Mouse (Mus musculus): ENCODE measurements around the gene Gm10230. TPM values are rescaled to one million over a fixed set of nuclear protein-coding genes. Genes with fewer than 3 reads are reported as not detected.
"Not testable (repeated sequence)": the region's sequence is repeated elsewhere in the genome, so short reads cannot be mapped to it uniquely, and the experiment has no call there.

The Gm10230 gene
- not detected in 2 replicates for polyA plus RNA-seq (2012; rRNA removed)

GRCm38 (mm10) chrX:27494782-27495181 is at the start of gene Gm10230:
TSS of gene Gm10230 (minus strand) at chrX:27494882.
- not testable (repeated sequence) for H3K27me3 ChIP-seq (ENCODE audit: control insufficient read depth, insufficient read depth, low read length); H3K4me3 ChIP-seq (ENCODE audit: control insufficient read depth, insufficient read depth, low read length); H3K27ac ChIP-seq (ENCODE audit: control insufficient read depth, insufficient read depth, low read length); H3K4me1 ChIP-seq (replicated peaks; ENCODE audit: control insufficient read depth, insufficient read depth, low read length); H3K36me3 ChIP-seq (ENCODE audit: control insufficient read depth, insufficient read depth, low read length); DNase-seq
- no CpG with 5 or more reads among the region's 7 CpGs for WGBS
